Mouse (Mus musculus): ENCODE results near the gene Dlk2.

GRCm38 (mm10) chr17:46265502-46265901 lies 31.7 kb upstream of the Dlk2 start:
- TF ChIP-seq POLR2A (IDR thresholded peaks at IDR 0.05; ENCODE audit: control insufficient read depth, low read depth, low read length) = no peak
- TF ChIP-seq CTCF (IDR thresholded peaks at IDR 0.05; ENCODE audit: control insufficient read depth, insufficient read depth, insufficient replicate concordance, low read depth, low read length) = no peak

Data from testis, adult 2 months (tissue).